Mouse (Mus musculus): ENCODE data around the gene Ccl4.

DNA sequence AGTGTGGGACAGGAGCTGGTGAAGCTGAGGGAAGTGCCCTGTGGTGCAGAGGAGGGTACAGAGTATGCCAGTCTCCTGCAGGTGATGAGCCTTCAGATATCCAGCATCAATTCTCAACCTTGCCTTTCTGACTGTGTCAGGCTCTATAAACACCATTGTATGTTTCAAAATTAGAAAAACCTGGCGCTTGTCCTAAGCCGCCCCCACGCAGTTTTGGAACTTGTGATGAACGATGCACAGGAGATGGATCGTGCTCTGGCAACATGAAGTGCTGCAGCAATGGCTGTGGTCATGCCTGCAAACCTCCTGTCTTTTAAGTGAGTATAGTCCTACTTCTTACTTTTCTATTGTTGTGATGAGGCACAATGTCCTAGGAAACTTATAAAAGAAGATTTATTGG, 47.3 kb downstream of the Ccl4 start:
- TF ChIP-seq CTCF (IDR thresholded peaks at IDR 0.05; ENCODE audit: borderline replicate concordance, control insufficient read depth, extremely low read depth, insufficient read depth, low read length, poor library complexity) (no peak), POLR2A (IDR thresholded peaks at IDR 0.05; ENCODE audit: control insufficient read depth, extremely low read depth, insufficient read depth, low read length, poor library complexity) (no peak)
